Mouse (Mus musculus): ENCODE results near the gene Cadm1.

DNA sequence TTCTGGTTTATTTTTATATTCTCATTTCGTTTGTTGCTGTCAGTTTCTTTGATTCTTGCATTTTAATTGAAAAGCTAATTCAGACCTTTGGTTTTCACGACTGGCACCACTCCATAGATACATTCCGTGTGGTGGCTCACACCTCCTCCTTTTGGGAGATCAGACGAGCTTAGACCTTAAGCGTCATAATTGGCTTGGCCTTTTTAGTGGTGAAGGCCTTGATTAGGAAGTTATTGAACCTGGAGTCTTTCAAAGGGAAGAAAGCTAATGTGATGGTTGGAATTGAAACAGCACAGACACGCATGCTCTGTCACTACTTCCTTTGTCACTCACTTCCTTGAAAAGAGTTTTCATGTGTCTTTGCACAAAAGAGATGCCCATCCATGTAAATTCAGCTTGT lies 249.3 kb downstream of the Cadm1 start:
- TF ChIP-seq POLR2A (IDR thresholded peaks at IDR 0.05; ENCODE audit: low read depth, low read length): no peak
- no peak for TF ChIP-seq CTCF (conservative IDR thresholded peaks at IDR 0.05; ENCODE audit: insufficient read depth, insufficient read length, low read depth, low read length)

All from kidney, adult 2 months (tissue).